Mouse (Mus musculus) spleen, postnatal 36 days (tissue): ENCODE measurements around the gene C2.

Experiments
- DNase-seq, 2 experiments: peaks; one replicate each; pipeline ENCODE4 v3.0.0; 2022; ENCODE audit warnings: low spot score in 2 of 2, mixed read lengths in 1 of 2

C2 gene

GRCm38 (mm10) chr17:34879336-34879879, 18.7 kb downstream of the C2 start, which contains the start of gene Zbtb12:
Gene Zbtb12, plus strand, starts transcription at chr17:34879483.
- DNase-seq = no peak

- no peak for DNase-seq
Observed at GRCm38 (mm10) chr17:34874321-34874720, 23.7 kb downstream of the C2 start.

- no peak for DNase-seq
Observed at GRCm38 (mm10) chr17:34865981-34866380, 32.1 kb downstream of the C2 start.

- DNase-seq = no peak
Observed at GRCm38 (mm10) chr17:34862416-34863081, 35.5 kb downstream of the C2 start, which contains the start of gene Cfb. Gene Cfb, minus strand, starts transcription at chr17:34862518.

DNA sequence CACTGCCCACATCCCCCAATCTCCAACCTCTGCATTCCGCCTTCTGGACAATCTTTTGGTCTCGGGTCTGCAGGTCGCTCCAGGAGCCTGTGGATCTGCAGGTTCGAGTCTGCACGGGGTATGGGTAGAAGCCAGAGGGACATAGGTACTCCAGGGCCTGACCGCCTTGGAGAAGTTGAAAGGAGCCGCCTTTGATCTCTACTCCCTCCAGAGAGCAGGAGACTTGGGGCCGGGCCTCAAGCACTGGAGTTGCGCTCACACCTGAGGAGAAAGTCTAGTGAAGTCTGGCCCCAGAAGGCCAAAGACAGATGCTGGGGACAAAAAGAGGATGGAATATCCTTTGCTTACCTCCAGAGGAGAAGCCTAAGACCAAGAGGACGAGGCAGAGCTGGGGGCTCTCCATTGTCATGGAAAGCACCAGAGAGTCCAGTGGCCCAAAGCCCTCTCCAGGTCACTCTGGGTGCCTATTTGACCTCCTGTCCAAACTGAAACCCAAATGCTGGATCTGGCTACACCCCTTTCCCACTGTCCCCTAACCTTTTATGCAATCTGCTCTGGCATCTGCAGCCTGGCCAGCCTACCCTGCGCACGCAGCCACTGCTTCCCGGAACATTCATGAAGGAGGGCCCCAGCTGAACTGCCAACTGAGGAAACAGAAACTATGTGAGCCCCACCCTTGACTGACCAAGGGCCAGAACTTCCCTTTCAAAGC, 36.2 kb downstream of the C2 start:
- no peak for DNase-seq

DNA sequence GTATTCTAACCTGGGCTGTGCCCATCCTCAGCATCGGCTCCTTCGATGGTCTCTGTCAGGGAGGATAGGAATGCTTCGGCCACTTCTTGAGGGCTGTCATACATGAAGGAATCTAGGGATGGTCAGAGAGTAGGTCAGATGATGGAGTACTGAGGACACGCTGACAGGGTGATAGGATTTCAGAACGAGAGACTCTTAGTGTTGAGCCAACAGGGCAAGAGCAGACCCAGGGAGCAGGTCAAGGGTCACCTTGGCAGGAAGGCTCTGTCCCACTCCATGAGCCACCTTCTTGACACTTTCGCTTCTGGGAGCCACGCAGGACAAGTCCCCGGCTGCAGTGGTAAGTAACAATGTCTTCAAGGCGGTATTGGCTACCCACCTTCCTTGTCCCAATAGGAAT, 37.6 kb downstream of the C2 start:
- no peak for DNase-seq

GRCm38 (mm10) chr17:34858670-34859069, 39.4 kb downstream of the C2 start:
- no peak for DNase-seq

GRCm38 (mm10) chr17:34855825-34856224, 42.2 kb downstream of the C2 start:
- peak; percentile 38 to 48 for DNase-seq

GRCm38 (mm10) chr17:34854761-34855160, 43.3 kb downstream of the C2 start:
- no peak for DNase-seq

GRCm38 (mm10) chr17:34853511-34853910, 44.6 kb downstream of the C2 start:
- no peak for DNase-seq

DNA sequence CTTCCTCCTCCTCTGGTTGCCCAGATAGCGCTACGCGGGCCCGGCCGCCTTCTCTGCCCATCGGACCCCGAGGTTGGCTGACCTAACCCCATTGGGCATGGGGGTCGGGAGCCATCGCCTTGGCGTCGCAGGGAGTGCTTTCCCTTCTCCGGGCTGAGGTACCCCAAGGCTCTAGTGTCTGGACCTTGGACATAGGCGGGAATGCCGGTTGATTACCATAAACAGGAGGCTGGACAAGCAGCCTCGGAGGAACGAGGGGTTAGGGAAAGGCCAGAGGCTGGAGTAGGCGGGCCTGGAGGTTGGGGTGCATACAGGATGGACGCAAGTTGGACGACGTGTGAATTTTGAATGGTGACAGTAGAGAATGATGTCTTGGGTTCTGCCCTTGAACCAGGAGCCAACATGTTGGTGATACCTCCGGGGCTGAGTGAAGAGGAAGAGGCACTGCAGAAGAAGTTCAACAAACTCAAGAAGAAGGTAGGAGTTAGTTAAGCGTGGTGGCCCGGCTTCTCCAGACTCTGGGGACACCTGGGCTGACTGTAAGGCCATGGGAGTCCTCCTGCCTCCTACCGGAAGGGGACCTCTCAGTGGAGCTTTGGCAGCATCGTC, 47.4 kb downstream of the C2 start:
- no peak for DNase-seq

GRCm38 (mm10) chr17:34849722-34850516, 48.1 kb downstream of the C2 start, which contains the start of the genes Skiv2l and Nelfe:
Gene Skiv2l, minus strand, starts transcription at chr17:34850210.
Gene Nelfe, plus strand, starts transcription at chr17:34850391.
- DNase-seq = peak; percentile 97 to 98

DNA sequence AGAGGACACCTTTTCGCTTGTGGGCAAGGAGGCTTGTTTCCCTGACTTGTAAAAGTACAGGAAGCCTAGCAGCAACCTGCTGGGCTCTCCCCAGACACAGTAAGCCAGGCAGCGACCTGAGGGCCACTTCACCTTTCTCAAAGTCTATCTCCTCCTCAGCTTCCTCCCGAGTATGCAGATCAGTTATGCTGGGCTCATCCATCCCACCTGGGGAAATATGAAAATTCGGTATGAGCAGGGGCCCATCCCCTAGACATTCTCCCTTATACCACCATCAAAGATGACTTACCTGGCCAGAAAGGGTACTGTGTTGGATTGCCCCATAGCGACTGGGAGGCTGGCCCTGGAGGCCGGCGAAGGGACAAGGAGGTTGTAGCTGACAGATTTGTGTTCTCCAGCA, 50.5 kb downstream of the C2 start:
- DNase-seq = no peak

GRCm38 (mm10) chr17:34847192-34847591, 50.9 kb downstream of the C2 start:
- no peak for DNase-seq

DNA sequence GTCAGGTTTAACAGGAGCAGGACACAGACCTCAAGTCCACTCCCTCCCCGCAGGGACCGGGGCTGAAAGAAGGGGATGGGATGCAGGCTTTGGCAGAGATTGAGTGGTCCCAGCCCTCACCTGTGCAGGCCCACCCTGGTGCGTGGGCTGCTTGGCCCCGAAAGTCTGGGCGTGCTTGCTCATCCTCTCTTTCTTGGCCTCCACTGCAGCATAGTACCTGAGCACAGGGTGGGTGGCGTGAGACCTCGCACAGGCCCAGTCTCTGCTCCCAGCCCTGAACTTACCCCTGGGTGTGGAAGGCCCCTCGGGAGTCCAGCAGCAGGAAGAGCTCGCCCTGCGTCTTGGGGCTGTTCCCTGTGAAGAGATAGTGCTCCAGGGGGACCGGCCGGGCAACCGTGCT, 53.2 kb downstream of the C2 start:
- DNase-seq = no peak

DNA sequence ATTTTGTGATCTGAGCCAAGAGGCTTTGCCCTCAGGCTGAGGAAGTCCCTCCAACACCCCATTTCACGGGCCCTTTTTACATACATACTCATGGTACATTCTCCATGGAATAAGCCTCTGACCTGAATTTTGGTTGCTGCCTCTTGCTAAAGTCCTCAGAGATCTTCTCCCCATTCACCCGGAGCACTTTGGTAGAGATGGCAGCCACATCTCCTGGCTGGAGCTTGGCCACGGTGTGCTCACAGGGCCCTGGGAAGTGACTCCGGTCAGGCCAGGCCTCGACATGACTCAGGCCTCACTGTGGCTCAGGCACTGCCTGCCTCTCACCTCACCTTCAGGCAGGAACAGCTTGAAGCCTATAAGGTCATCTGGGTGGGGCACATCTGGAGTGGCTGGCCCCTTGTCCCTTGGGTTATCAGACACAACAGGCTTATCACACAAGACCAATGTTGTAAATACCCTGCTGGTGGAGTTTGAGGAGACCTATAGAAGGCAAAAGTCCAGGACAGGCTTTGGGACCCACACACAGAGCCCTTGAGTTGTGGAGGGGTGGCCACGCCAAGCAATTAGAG, 57.2 kb downstream of the C2 start:
- DNase-seq = no peak

- no peak for DNase-seq
Observed at GRCm38 (mm10) chr17:34838785-34839184, 59.3 kb downstream of the C2 start.

DNA sequence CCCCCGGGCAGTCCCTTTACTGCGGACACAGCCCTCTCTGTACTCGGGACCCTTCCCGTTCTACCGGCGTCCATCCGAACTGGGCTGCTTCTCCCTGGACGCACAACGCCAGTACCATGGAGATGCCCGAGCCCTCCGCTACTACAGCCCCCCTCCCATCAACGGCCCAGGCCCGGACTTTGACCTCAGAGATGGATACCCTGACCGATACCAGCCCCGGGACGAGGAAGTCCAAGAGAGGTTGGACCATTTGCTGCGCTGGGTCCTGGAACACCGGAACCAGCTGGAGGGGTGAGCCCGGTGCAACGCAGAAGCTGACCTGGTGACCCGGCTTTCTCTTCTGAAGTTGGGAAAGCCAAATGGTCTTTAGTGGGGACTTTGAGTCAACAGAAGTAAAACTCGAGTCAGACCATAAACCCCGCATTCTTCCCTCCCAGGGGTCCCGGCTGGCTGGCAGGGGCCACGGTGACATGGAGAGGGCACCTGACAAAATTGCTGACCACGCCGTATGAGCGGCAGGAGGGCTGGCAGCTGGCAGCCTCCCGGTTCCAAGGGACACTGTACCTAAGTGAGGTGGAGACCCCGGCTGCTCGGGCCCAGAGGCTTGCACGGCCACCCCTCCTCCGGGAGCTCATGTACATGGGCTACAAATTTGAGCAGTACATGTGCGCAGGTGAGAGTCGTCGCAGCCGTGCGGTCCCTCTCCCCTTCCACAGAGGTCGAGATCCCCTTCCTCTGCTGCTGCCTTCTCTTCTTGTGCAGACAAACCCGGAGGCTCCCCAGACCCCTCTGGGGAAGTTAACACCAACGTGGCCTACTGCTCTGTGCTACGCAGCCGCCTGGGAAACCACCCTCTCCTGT, 60.4 kb downstream of the C2 start:
- no peak for DNase-seq

DNA sequence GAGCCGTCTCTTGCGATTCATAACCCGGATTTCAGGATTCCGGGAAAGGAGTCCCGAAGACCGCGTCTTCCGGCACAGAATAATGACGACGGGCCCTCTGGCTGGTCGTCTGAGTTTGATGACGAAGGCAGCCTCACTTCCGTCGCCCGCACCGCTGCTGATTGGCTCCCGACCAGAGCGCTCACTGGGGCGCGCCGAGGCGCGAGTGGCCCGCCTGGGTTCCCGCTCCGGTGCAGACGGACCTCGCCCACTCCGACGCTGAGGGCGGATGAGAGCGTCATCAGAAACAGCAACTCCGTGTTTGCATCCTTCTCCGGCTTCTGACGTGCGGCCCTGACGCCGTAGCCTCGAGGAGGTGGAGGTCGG, 61.2 kb downstream of the C2 start, which contains the start of the genes Stk19 and Dxo:
Stk19 (minus strand) TSS at position 90 of the 366 bp plus-strand sequence.
Dxo (plus strand) TSS at position 164 of the 366 bp plus-strand sequence.
- peak; percentile 93 to 94 for DNase-seq
